Mouse (Mus musculus): ENCODE data around the gene Cdc14b.

- TF ChIP-seq CTCF (IDR thresholded peaks at IDR 0.05) (no peak), POLR2A (IDR thresholded peaks at IDR 0.05; ENCODE audit: insufficient read depth, low read depth, low read length) (no peak)
Observed at GRCm38 (mm10) chr13:64153083-64153682, 121.9 kb downstream of the Cdc14b start, which contains the start of gene Zfp367.
